Mouse (Mus musculus) neutrophil, adult 5-6 weeks (primary cell): ENCODE measurements around the gene Gm49405. TPM values are rescaled to one million over a fixed set of nuclear protein-coding genes. Genes with fewer than 3 reads are reported as not detected.

Source experiments
- ATAC-seq: fragments of 151-379, 151-347 bp; 2 replicates; pipeline ENCODE4 v1.8.0; 2017; ENCODE audit warnings: mild to moderate bottlenecking, moderate TSS enrichment; ENCODE audit not compliant: insufficient number of reproducible peaks, poor library complexity, low FRiP score, severe bottlenecking; ENCODE audit errors: extremely low read depth
- total RNA-seq: library from RNA; stranded (forward); fragments of 200-1000 nt; gene quantifications from 2 replicates; pipeline ENCODE4 v1.2.3, GENCODE M21; 2017

Gene Gm49405
- total RNA-seq, 1 experiment from 2014 or later, result 6.2 TPM

DNA sequence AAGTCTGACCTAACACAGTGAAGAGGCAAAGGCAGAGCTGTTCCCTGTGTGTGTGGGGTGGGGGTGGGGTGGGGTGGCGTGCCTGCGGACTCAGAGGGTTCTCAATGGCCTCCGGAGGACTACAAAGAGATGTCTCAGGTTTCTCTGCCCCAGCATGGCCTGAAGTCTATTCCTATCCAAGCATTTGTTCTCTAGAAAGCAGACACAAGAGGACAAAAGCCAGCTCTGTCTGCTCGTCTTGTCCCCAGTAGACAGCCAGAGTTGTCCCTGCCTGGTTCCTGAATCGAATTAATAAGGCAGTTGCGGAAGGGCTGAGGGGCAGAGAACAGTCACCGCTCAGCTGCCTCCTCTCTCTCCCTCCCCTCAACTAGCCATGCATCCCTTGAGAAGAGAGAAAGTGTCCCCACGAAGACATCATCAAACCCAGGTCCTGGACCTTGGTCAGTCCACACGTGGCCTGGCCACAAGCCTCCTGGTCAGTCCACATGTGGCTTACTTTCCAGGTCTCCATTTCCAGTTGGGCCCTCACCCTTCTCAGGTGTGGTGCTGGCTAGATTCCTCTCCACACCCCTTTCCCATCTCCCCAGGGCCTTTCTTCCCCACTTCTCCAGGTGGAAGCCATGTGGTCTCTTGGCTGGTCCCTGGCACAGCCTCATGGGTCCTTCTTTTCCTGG lies 16.8 kb upstream of the Gm49405 start:
- ATAC-seq, result no peak

GRCm38 (mm10) chr19:3985261-3985681 lies 15.2 kb upstream of the Gm49405 start:
- no peak for ATAC-seq

GRCm38 (mm10) chr19:3986334-3986733 lies 14.1 kb upstream of the Gm49405 start, which contains the start of gene Acy3:
Gene Acy3 (plus strand): TSS chr19:3986570.
- no peak for ATAC-seq

DNA sequence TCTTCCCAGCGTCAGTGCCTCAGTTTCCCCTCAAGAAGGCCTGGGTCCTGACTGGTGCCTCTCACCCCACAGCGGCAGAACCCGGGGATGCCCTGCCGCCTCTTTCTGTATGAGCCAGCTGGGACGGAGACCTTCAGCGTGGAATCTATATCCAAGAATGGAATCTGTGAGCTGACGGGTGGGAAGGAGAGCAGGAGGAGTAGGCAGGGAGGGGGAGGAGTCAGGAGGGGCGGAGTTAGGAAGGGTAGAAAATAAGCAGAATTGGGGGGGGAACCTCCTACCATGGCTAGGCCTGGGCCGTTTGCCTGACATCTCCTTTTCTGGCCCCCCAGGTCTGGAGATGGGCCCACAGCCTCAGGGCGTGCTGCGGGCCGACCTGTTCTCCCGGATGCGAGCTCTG lies 12.4 kb upstream of the Gm49405 start:
- ATAC-seq, result no peak

- no peak for ATAC-seq
These were observed 11.7 kb upstream of the Gm49405 start for GRCm38 (mm10) chr19:3988750-3989149.

DNA sequence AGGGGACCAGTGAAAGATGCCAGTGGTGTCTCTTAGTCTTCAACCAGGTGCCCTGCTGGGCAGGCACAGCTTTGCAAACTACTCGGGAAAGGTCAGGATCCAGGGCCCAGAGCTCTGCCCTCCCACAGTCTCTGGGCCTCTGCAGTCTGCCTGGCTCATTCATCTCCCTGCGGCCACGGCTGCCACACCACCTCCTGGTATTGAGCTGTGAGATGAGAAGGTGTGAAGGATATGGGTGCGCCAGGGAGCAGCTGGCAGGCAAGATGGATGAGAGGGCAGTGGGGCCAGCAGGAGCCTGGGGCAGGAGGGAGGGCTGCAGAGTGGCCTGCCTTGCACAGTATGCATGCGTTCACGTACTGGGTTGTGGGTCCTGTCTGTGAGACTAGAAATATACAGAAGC lies 9.6 kb upstream of the Gm49405 start:
- ATAC-seq, result no peak

DNA sequence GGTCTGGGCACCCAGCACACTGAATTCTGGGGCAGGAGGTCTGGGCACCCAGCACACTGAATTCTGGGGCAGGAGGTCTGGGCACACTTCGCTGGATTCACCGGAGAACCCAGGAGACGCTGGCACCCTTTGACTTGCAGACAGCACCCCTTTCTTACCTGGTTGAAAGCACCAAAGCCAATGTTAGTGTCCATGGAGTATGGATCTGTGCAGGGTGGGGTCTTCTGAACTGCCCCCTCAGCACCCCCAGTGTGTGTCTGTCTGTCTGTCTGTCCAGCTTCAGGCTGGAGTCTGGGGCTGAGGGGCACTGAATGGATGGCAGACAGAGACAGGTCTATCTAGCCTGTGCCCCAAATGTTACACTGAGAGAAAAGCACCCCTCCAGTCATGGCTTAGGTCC lies 8.9 kb upstream of the Gm49405 start:
- ATAC-seq, result no peak

DNA sequence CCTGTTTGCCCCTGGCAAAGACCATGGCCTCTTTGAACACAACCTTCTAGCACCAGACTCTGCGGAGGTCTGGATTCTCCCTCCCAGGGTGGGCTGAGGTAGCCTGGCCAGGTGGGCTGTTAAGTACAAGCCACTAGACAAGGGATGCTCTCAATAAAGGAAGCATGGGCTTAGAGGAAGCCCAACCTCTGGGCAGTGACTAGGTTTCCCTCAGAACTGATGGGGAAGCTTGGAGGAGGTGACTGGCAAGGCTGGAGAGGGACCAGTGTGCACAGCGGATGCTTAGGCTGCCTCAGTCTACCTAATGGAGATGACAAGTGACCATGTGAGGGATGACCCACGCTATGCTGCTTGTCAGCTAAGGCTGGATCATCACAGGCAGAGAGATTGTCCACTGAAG lies 8.5 kb upstream of the Gm49405 start:
- no peak for ATAC-seq

- no peak for ATAC-seq
These were observed 8.0 kb upstream of the Gm49405 start, which contains the start of gene Tbx10 for GRCm38 (mm10) chr19:3992416-3992815. Gene Tbx10 (plus strand): TSS chr19:3992752.

DNA sequence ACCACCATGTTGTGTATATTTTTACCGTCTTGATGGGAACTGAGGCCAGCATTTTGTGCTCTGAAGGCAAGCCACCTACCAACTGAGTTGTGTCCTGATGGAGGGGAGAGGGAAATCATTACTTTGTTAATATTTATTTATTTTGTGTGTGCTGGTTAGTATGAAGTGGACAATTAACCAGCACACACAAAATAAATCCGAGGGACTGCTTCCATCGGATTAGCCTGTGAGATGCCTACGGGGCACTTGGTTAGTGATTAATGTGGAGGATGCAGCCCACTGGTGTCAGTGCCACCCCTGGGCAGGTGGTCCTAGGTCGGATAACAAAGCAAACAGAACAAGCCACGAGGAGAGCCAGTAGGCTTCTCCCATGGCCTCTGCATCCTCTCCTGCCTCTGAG lies 5.5 kb upstream of the Gm49405 start:
- no peak for ATAC-seq

- ATAC-seq, result no peak
These were observed 4.9 kb upstream of the Gm49405 start for GRCm38 (mm10) chr19:3995505-3995904.

- no peak for ATAC-seq
These were observed 4.3 kb upstream of the Gm49405 start for GRCm38 (mm10) chr19:3996106-3996505.

GRCm38 (mm10) chr19:3996747-3997146 lies 3.7 kb upstream of the Gm49405 start:
- ATAC-seq, result no peak

DNA sequence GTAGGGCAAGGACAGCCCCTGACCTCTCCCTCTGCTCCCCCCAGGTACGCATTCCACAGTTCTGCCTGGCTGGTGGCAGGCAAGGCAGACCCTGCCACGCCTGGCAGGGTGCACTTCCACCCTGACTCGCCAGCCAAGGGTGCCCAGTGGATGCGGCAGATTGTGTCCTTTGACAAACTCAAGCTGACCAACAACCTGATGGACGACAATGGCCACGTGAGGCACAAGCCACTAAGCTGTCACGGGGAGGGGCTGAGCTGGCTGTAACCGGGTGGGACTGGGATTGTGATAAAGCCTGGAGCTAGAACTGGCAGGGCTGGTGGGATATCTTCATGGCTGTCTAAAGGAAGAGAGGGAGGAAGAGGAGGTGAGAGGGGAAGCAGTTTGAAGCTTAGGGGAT lies 3.2 kb upstream of the Gm49405 start:
- no peak for ATAC-seq

- ATAC-seq, result no peak
These were observed 2.1 kb upstream of the Gm49405 start for GRCm38 (mm10) chr19:3998335-3998734.

GRCm38 (mm10) chr19:3999121-3999730 lies 1.2 kb upstream of the Gm49405 start:
- no peak for ATAC-seq

DNA sequence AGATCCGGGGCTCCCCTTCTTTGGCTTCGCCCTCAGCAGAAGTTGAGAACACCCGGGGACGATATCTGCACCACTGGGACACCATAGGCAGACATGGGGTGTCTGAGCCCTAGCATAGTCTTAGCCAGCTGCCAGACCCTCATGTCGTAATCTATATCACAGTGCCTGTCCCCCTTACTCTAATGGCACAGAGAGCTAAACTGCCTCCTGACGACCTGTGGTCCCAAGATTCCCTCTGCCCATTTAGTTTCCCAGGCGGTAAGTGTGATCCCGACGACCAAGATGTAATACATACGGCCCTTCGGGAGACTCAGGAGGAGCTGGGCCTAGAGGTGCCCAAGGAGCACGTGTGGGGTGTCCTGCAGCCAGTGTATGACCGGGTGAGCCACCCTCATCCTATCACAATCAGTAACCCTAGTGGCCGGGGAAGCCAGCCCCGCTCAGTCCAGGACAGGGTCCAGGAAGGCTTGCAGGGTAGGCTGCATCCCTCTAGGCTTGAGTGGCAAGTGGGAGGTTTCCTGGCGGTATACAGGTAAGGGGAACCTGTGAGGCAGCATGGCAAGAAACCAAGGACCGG lies 611 bp downstream of the Gm49405 start:
- no peak for ATAC-seq

- no peak for ATAC-seq
These were observed 1.3 kb downstream of the Gm49405 start for GRCm38 (mm10) chr19:4001752-4002151.

GRCm38 (mm10) chr19:4003112-4003511 lies 2.7 kb downstream of the Gm49405 start, which contains the start of gene Doc2g:
Gene Doc2g (plus strand): TSS chr19:4003313.
- no peak for ATAC-seq

DNA sequence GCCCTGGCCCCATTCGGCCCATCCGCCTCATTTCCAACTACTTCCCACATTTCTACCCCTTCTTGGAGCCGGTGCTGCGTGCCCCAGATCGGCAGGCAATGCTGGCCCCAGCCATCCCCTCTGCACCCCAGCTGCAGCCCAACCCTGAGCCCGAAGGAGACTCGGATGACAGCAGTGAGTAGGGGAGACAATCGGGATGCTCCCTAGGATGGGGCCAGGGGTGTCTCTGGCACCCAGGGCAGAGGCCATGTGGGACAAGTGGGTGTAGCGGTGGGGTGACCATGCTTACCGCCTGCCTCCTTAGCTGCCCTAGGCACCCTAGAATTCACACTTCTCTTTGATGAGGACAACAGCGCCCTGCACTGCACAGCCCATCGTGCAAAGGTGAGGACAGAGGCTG lies 3.2 kb downstream of the Gm49405 start:
- no peak for ATAC-seq
